Mouse (Mus musculus): ENCODE data around the gene Mapre3. TPM values are rescaled to one million over a fixed set of nuclear protein-coding genes. Genes with fewer than 3 reads are reported as not detected.

Mapre3 gene
- polyA plus RNA-seq, 1 experiment from 2014 or later = 37.0 TPM

GRCm38 (mm10) chr5:30839731-30840130, 25.3 kb downstream of the Mapre3 start:
- Histone ChIP-seq H3K9ac (ENCODE audit: low read depth, low read length) (no peak overlapping the region), H3K36me3 (ENCODE audit: control insufficient read depth, insufficient read depth, low read length) (peaks cover 13% of the 10 kb centered on the region; the same call in 1 of the 2 replicates), H3K4me1 (ENCODE audit: control insufficient read depth, insufficient read depth, low read length) (no peaks in the 10 kb centered on the region), H3K27me3 (replicated peaks; ENCODE audit: control insufficient read depth, insufficient read depth, low read length) (no peaks in the 10 kb centered on the region), H3K4me2 (ENCODE audit: low read depth, low read length) (no peak overlapping the region), H3K4me3 (ENCODE audit: low read depth, low read length) (no peak overlapping the region), H3K9me3 (ENCODE audit: control insufficient read depth, low read length) (peaks cover 12% of the 10 kb centered on the region; the same call in 1 of the 2 replicates), H3K27ac (replicated peaks; ENCODE audit: low read depth, low read length) (no peak overlapping the region)
- WGBS = 86% methylated on average over 2 of the region's 2 CpGs
- DNase-seq (ENCODE audit: low spot score) (no peak), ATAC-seq (ENCODE audit: low read depth) (no peak)

- no peak for ATAC-seq (ENCODE audit: low read depth)
- 58% methylated on average over 3 of the region's 3 CpGs for WGBS
- no peak overlapping the region for H3K9ac ChIP-seq (ENCODE audit: low read depth, low read length)
- no peaks in the 10 kb centered on the region for H3K4me1 ChIP-seq (ENCODE audit: control insufficient read depth, insufficient read depth, low read length)
- no peak overlapping the region for H3K27ac ChIP-seq (replicated peaks; ENCODE audit: low read depth, low read length)
- H3K36me3 ChIP-seq (ENCODE audit: control insufficient read depth, insufficient read depth, low read length) = 0 out of 2 replicates have a peak, but pooled peaks cover 9% of the 10 kb centered on the region
- H3K27me3 ChIP-seq (replicated peaks; ENCODE audit: control insufficient read depth, insufficient read depth, low read length) = no peaks in the 10 kb centered on the region
- peaks cover 7% of the 10 kb centered on the region; the same call in 1 of the 2 replicates for H3K9me3 ChIP-seq (ENCODE audit: control insufficient read depth, low read length)
- DNase-seq (ENCODE audit: low spot score) = no peak
- H3K4me3 ChIP-seq (ENCODE audit: low read depth, low read length) = no peak overlapping the region
- H3K4me2 ChIP-seq (ENCODE audit: low read depth, low read length) = no peak overlapping the region
These were observed 27.5 kb downstream of the Mapre3 start for GRCm38 (mm10) chr5:30841896-30842295.

- 64% methylated on average over 6 of the region's 6 CpGs for WGBS
- Histone ChIP-seq H3K27ac (replicated peaks; ENCODE audit: low read depth, low read length) (no peak overlapping the region), H3K4me2 (ENCODE audit: low read depth, low read length) (no peak overlapping the region), H3K36me3 (ENCODE audit: control insufficient read depth, insufficient read depth, low read length) (no peaks in the 10 kb centered on the region), H3K4me3 (ENCODE audit: low read depth, low read length) (no peak overlapping the region), H3K9ac (ENCODE audit: low read depth, low read length) (no peak overlapping the region), H3K27me3 (replicated peaks; ENCODE audit: control insufficient read depth, insufficient read depth, low read length) (no peaks in the 10 kb centered on the region), H3K9me3 (ENCODE audit: control insufficient read depth, low read length) (no peaks in the 10 kb centered on the region), H3K4me1 (ENCODE audit: control insufficient read depth, insufficient read depth, low read length) (no peaks in the 10 kb centered on the region)
- ATAC-seq (ENCODE audit: low read depth) (peak; percentile 78), DNase-seq (ENCODE audit: low spot score) (peak; percentile 48)
These were observed 35.6 kb downstream of the Mapre3 start for GRCm38 (mm10) chr5:30849891-30850555.

- Histone ChIP-seq H3K36me3 (ENCODE audit: control insufficient read depth, insufficient read depth, low read length) (no peaks in the 10 kb centered on the region), H3K9me3 (ENCODE audit: control insufficient read depth, low read length) (no peaks in the 10 kb centered on the region), H3K27me3 (replicated peaks; ENCODE audit: control insufficient read depth, insufficient read depth, low read length) (no peaks in the 10 kb centered on the region), H3K9ac (ENCODE audit: low read depth, low read length) (no peak overlapping the region), H3K4me1 (ENCODE audit: control insufficient read depth, insufficient read depth, low read length) (no peaks in the 10 kb centered on the region), H3K27ac (replicated peaks; ENCODE audit: low read depth, low read length) (no peak overlapping the region), H3K4me2 (ENCODE audit: low read depth, low read length) (no peak overlapping the region), H3K4me3 (ENCODE audit: low read depth, low read length) (no peak overlapping the region)
- no peak for ATAC-seq (ENCODE audit: low read depth)
- WGBS = 63% methylated on average over 2 of the region's 2 CpGs
- no peak for DNase-seq (ENCODE audit: low spot score)
These were observed 36.1 kb downstream of the Mapre3 start for GRCm38 (mm10) chr5:30850556-30850925.

- no peak overlapping the region for H3K9ac ChIP-seq (ENCODE audit: low read depth, low read length)
These were observed 39.1 kb downstream of the Mapre3 start for GRCm38 (mm10) chr5:30853522-30853921.

GRCm38 (mm10) chr5:30855674-30856073, 41.2 kb downstream of the Mapre3 start:
- H3K4me3 ChIP-seq (ENCODE audit: low read depth, low read length) = no peak overlapping the region
- H3K27ac ChIP-seq (replicated peaks; ENCODE audit: low read depth, low read length) = no peak overlapping the region
- no peaks in the 10 kb centered on the region for H3K4me1 ChIP-seq (ENCODE audit: control insufficient read depth, insufficient read depth, low read length)
- H3K27me3 ChIP-seq (replicated peaks; ENCODE audit: control insufficient read depth, insufficient read depth, low read length) = no peaks in the 10 kb centered on the region
- no peak overlapping the region for H3K4me2 ChIP-seq (ENCODE audit: low read depth, low read length)
- 61% methylated on average over 3 of the region's 3 CpGs for WGBS
- H3K36me3 ChIP-seq (ENCODE audit: control insufficient read depth, insufficient read depth, low read length) = no peaks in the 10 kb centered on the region
- H3K9me3 ChIP-seq (ENCODE audit: control insufficient read depth, low read length) = no peaks in the 10 kb centered on the region
- H3K9ac ChIP-seq (ENCODE audit: low read depth, low read length) = no peak overlapping the region
- DNase-seq (ENCODE audit: low spot score) (no peak), ATAC-seq (ENCODE audit: low read depth) (no peak)

More at GRCm38 (mm10) chr5:30853522-30853921, 39.1 kb downstream of the Mapre3 start:
- Histone ChIP-seq H3K27me3 (replicated peaks; ENCODE audit: control insufficient read depth, insufficient read depth, low read length) (no peaks in the 10 kb centered on the region), H3K36me3 (ENCODE audit: control insufficient read depth, insufficient read depth, low read length) (no peaks in the 10 kb centered on the region), H3K4me1 (ENCODE audit: control insufficient read depth, insufficient read depth, low read length) (no peaks in the 10 kb centered on the region), H3K27ac (replicated peaks; ENCODE audit: low read depth, low read length) (no peak overlapping the region), H3K4me2 (ENCODE audit: low read depth, low read length) (no peak overlapping the region), H3K9me3 (ENCODE audit: control insufficient read depth, low read length) (no peaks in the 10 kb centered on the region), H3K4me3 (ENCODE audit: low read depth, low read length) (no peak overlapping the region)
- WGBS = 88% methylated on average over 4 of the region's 4 CpGs
- no peak for ATAC-seq (ENCODE audit: low read depth)
- DNase-seq (ENCODE audit: low spot score) = no peak

- Histone ChIP-seq H3K4me1 (ENCODE audit: control insufficient read depth, insufficient read depth, low read length) (no peaks in the 10 kb centered on the region), H3K4me3 (ENCODE audit: low read depth, low read length) (no peak overlapping the region), H3K9ac (ENCODE audit: low read depth, low read length) (no peak overlapping the region), H3K27ac (replicated peaks; ENCODE audit: low read depth, low read length) (no peak overlapping the region), H3K4me2 (ENCODE audit: low read depth, low read length) (no peak overlapping the region), H3K27me3 (replicated peaks; ENCODE audit: control insufficient read depth, insufficient read depth, low read length) (no peaks in the 10 kb centered on the region), H3K36me3 (ENCODE audit: control insufficient read depth, insufficient read depth, low read length) (no peaks in the 10 kb centered on the region), H3K9me3 (ENCODE audit: control insufficient read depth, low read length) (no peaks in the 10 kb centered on the region)
- no peak for ATAC-seq (ENCODE audit: low read depth)
- DNase-seq (ENCODE audit: low spot score) = no peak
- 73% methylated on average over 2 of the region's 2 CpGs for WGBS
These were observed 41.7 kb downstream of the Mapre3 start for GRCm38 (mm10) chr5:30856124-30856523.

- H3K9ac ChIP-seq (ENCODE audit: low read depth, low read length) = no peak overlapping the region
- 34% methylated on average over 4 of the region's 4 CpGs for WGBS
- no peaks in the 10 kb centered on the region for H3K9me3 ChIP-seq (ENCODE audit: control insufficient read depth, low read length)
- H3K4me1 ChIP-seq (ENCODE audit: control insufficient read depth, insufficient read depth, low read length) = peaks cover 3% of the 10 kb centered on the region; the same call in 1 of the 2 replicates
- no peak overlapping the region for H3K4me3 ChIP-seq (ENCODE audit: low read depth, low read length)
- peak; percentile 30; the same call in 1 of the 2 replicates for ATAC-seq (ENCODE audit: low read depth)
- H3K36me3 ChIP-seq (ENCODE audit: control insufficient read depth, insufficient read depth, low read length) = peaks cover 30% of the 10 kb centered on the region; the same call in 1 of the 2 replicates
- H3K27ac ChIP-seq (replicated peaks; ENCODE audit: low read depth, low read length) = no peak overlapping the region
- DNase-seq (ENCODE audit: low spot score) = peak; percentile 35
- H3K4me2 ChIP-seq (ENCODE audit: low read depth, low read length) = no peak overlapping the region
- H3K27me3 ChIP-seq (replicated peaks; ENCODE audit: control insufficient read depth, insufficient read depth, low read length) = no peaks in the 10 kb centered on the region
These were observed 49.4 kb downstream of the Mapre3 start for GRCm38 (mm10) chr5:30863852-30864251.

- DNase-seq (ENCODE audit: low spot score) (no peak), ATAC-seq (ENCODE audit: low read depth) (no peak)
- peaks cover 6% of the 10 kb centered on the region; the same call in 1 of the 2 replicates for H3K4me1 ChIP-seq (ENCODE audit: control insufficient read depth, insufficient read depth, low read length)
- H3K36me3 ChIP-seq (ENCODE audit: control insufficient read depth, insufficient read depth, low read length) = peaks cover 30% of the 10 kb centered on the region; the same call in 1 of the 2 replicates
- H3K4me3 ChIP-seq (ENCODE audit: low read depth, low read length) = no peak overlapping the region
- H3K9me3 ChIP-seq (ENCODE audit: control insufficient read depth, low read length) = no peaks in the 10 kb centered on the region
- no peak overlapping the region for H3K9ac ChIP-seq (ENCODE audit: low read depth, low read length)
- no peak overlapping the region for H3K4me2 ChIP-seq (ENCODE audit: low read depth, low read length)
- no peak overlapping the region for H3K27ac ChIP-seq (replicated peaks; ENCODE audit: low read depth, low read length)
- H3K27me3 ChIP-seq (replicated peaks; ENCODE audit: control insufficient read depth, insufficient read depth, low read length) = no peaks in the 10 kb centered on the region
- 41% methylated on average over 15 of the region's 15 CpGs for WGBS
These were observed 49.9 kb downstream of the Mapre3 start for GRCm38 (mm10) chr5:30864322-30864721.
